Mouse (Mus musculus) gastrocnemius, adult 2 months (tissue): Measurements from ENCODE around the gene Id3. TPM values are rescaled to one million over a fixed set of nuclear protein-coding genes. Genes with fewer than 3 reads are reported as not detected.
A peak's percentile ranks its signal among the peaks of the same experiment; 100 is the strongest.

ENCODE experiments used
- DNase-seq: peaks from one replicate; pipeline ENCODE4 v3.0.0; 2022
- H3K27ac ChIP-seq: fragments of 200-600 bp; 2 replicates; pipeline ENCODE4 v1.8.1; 2022; ENCODE audit warnings: mild to moderate bottlenecking
- H3K4me3 ChIP-seq: fragments of 200-600 bp; 2 replicates; pipeline ENCODE4 v1.8.1; 2022; ENCODE audit warnings: mild to moderate bottlenecking, moderate library complexity
- CTCF ChIP-seq: fragments of 200-600 bp; IDR thresholded peaks from 2 replicates; pipeline ENCODE4 v1.8.1; 2022; ENCODE audit warnings: antibody characterized with exemption, mild to moderate bottlenecking, moderate library complexity
- intact Hi-C: fragments of 180-260 bp; cut with DNase I; formaldehyde crosslinking; loops from one replicate; pipeline ENCODE4 v1.15.1; 2025
- total RNA-seq, 2 experiments: library from RNA; stranded (reverse); gene quantifications; 2 replicates each; pipeline ENCODE4 v1.2.3; 2021

Gene Id3
- total RNA-seq, 2 experiments from 2014 or later = 11.3 to 21.9 TPM

DNA sequence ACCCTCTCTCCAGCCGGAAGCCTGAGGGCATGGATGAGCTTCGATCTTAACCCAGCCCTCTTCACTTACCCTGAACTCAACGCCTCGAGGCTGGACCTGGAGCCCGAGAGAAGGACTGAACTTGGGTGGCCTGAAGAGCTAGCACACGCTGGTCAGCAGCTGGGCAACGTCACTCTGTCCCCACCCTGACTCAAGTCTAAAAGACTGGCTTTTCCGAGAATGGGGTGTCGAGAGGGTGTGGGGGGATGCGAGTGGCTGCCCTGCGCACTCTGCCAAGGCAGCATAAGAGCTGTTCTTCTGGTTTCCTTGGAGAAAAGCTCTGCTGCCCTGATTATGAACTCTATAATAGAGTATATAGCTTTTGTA, 1.6 kb downstream of the Id3 start:
- TF ChIP-seq CTCF = no peak
- Histone ChIP-seq H3K27ac (peak overlapping the region; percentile 97), H3K4me3 (peak overlapping the region; percentile 81)
- intact Hi-C loops = loop anchor here (10.0 kb wide), 1 partner anchor 170 kb away; the partner anchor contains the start of gene Lypla2
- no peak for DNase-seq

DNA sequence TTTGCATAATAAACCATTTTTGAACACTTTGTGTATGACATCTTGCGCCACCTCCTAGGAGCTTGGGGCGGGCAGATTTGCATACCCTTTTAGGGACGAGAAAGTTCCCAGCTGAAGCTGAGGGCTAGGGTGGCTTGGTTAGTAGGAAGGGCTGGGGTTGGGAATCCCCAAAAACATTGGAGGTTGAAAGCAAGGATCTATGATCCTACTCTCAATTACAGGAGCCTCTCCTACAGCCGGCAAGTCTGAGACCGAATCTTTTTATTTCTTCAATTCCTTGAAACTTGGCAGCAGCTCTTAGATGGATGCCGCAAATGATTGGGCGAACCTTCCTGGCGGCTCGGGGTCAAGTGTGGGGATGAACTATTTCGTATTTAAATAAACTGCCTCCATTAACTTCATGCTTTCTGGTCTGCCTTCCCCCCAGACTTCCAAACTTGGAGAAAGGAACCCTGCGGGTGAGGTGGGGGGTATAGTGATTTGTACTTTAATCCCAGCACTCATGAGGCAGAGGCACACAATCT, 2.1 kb downstream of the Id3 start:
- intact Hi-C loops = loop anchor here (10.0 kb wide), 1 partner anchor 171 kb away; the partner anchor contains the start of gene Lypla2
- Histone ChIP-seq H3K4me3 (peak overlapping the region; percentile 81), H3K27ac (peak overlapping the region; percentile 97)
- TF ChIP-seq CTCF = no peak
- no peak for DNase-seq

DNA sequence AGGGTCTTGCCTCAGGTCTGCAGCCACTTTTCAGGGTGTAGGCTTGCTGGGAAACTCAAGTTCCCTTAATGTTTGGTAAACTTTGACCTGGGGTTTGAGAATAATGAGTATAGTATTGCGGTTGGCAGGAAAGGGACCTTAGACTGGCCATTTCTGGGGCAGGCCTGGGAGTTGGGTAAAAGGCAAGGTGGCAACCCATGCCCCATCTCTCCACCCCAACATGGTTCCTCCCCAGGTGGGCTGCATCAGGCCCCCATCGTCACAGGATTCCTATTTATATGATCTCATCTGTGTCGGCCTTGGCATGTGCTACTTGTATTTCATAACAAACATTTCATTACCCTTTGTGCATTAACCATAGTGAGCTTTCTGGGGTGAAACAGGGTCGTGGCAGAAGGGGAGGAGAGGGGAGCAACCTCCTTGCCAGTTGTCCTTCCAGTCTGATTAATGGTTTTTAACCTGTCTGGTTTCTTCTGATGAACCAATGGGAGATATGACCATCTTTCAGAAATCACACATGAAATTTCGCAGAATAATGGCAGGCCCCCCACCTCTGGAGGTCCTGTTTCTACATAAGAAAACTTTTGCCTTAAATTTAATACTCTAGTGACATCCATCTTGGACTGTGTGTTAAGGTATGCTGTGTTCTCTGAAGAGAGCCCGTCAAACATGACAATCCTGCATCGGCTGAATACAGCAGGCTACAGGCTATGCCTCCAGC, 2.9 kb downstream of the Id3 start:
- no peak for DNase-seq
- Histone ChIP-seq H3K27ac (peak overlapping the region; percentile 97), H3K4me3 (peak overlapping the region; percentile 81)
- intact Hi-C loops = loop anchor here (10.0 kb wide), 1 partner anchor 171 kb away; the partner anchor contains the start of gene Lypla2
- no peak for TF ChIP-seq CTCF

DNA sequence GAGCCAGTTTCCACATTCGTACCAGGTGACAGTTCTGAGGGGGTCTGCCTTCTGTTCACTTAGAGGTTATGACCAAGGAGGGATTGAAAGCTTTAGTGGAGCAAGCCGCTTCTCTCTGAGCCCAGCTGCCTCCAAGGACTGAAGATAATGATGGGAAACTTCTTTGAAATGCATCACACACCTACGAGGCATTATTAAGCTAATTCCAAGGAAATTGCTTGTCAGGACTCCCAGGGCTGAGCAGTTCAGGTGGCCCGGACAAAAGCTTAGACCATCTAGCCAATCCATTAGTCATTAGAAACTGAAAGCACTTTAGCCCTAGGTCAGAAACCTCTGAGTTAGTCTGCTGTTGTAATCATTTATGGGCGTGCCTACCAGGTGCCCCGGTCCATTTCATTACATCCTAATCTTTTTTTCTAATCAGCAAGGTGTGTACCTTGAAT, 3.4 kb downstream of the Id3 start:
- TF ChIP-seq CTCF = no peak

DNA sequence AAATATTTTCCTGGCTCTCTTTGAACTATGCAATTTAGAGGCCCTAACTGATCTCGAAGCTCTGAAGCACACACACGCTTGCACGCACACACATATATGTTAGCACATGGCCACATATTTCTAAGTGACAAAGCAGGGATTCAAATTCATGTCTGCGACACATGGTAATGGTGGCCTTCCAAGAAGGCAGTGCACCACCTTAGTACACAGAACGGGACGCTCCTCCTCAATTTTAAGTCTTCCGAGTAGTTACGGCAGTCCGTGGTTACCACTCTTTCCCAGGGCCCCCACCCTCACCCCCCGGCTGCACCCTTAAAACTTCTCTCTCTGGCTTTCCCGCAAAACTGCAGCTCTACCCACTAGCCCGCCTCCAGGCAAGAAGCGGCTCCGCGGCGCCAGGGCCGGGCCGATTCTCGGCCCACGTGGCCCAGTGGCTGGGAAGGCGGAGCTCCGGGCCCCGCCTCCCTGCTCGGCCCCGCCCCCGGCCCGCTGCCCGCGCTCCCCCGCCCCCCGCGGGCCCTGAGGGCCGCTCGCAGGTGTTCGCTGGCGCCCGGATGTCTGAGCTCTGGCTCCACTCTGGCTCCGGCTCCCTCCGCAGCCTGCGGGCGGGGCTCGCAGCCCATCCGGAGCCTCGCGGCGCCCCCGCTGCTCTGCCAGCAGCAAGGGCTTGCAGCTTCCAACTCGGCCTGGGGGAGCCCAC, 4.3 kb downstream of the Id3 start:
- TF ChIP-seq CTCF = no peak
- peak overlapping the region; percentile 97 for H3K27ac ChIP-seq
- H3K4me3 ChIP-seq = peak overlapping the region; percentile 81
- peak; percentile 92 for DNase-seq
- intact Hi-C loops = loop anchor here (2.0 to 10.0 kb wide), 2 partner anchors 77 to 173 kb away; partner anchors contain the start of gene Lypla2

More for the DNA sequence above, 3.4 kb downstream of the Id3 start:
- Histone ChIP-seq H3K4me3 (peak overlapping the region; percentile 81), H3K27ac (peak overlapping the region; percentile 97)
- no peak for DNase-seq
- intact Hi-C loops = loop anchor here (10.0 kb wide), 1 partner anchor 172 kb away; the partner anchor contains the start of gene Lypla2

DNA sequence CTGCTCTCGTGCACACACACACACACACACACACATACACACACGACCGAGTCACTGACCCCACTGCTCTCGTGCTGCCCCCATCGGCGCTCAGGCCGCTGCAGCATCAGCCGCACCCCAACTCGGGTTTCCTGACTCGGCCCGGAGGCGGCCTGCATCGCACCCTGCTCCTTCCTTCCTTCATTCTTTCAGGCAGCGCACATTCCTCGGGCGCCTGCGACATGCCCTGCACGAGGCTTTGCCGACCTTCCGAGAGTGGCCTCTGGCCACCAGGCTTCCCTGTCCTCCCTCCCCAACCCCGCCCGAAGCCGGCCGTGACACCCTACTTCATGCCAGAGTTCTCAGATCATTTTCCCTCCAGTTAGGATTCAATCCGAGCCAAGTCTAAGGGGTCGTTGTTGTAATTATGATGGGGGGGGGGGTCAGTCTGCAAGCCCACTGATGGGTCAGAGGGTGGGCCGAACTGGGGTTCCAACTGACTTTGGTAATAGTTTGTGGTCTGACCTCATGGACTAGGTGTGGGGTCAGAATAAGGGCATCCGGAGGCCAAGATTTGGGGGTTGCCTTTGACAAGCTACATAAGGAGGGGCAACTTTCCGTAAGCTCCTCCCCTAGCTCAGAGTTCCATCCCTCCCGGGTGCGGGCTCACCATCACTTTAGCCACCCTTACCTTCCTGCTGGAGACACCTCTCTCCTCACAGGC, 5.2 kb downstream of the Id3 start:
- intact Hi-C loops = loop anchor here (2.0 to 10.0 kb wide), 2 partner anchors 78 to 174 kb away; partner anchors contain the start of gene Lypla2
- H3K27ac ChIP-seq = peak overlapping the region; percentile 89
- peak overlapping the region; percentile 81 for H3K4me3 ChIP-seq
- TF ChIP-seq CTCF = peak; percentile 10; the same call in 1 of the 2 replicates
- DNase-seq = peak; percentile 73

DNA sequence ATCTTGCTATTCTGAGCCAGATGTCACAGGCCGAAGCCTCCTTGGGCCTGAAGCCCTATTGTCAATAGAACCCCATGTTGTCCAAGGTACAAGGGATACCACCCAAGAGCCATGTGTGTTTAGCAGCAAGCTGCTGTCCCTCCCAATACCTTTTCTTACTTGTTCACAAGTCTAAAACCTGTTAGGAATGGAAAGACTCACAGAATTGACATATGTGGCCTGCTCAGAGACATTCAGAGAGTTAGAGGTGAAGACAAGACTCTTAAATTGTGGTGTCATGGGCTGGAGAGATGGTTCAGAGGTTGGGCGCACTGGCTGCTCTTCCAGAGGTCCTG, 5.7 kb downstream of the Id3 start:
- TF ChIP-seq CTCF = no peak

DNA sequence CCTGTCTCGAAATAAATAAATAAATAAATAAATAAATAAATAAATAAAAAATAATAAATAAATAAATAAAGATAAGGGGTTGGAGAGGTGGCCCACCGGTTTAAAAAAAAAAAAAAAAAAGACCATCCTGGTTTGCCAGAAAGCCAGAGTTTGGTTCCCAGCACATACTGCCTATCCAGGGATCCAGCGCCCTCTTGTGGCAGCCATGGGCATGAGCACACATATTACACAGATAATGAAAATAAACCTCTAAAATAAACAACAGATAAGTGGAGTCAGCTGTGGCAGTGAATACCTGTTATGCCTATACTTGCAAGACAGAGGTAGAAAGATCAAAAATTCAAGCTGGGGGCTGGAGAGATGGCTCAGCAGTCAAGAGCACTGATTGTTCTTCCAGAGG, 6.4 kb downstream of the Id3 start:
- intact Hi-C loops = loop anchor here (2.0 to 10.0 kb wide), 2 partner anchors 79 to 175 kb away; partner anchors contain the start of gene Lypla2
- DNase-seq = peak; percentile 72
- H3K27ac ChIP-seq = no peak overlapping the region

More for the DNA sequence above, 5.7 kb downstream of the Id3 start:
- H3K27ac ChIP-seq = peak overlapping the region; percentile 89
- DNase-seq = no peak
- H3K4me3 ChIP-seq = no peak overlapping the region
- intact Hi-C loops = loop anchor here (2.0 to 10.0 kb wide), 2 partner anchors 78 to 174 kb away; partner anchors contain the start of gene Lypla2

DNA sequence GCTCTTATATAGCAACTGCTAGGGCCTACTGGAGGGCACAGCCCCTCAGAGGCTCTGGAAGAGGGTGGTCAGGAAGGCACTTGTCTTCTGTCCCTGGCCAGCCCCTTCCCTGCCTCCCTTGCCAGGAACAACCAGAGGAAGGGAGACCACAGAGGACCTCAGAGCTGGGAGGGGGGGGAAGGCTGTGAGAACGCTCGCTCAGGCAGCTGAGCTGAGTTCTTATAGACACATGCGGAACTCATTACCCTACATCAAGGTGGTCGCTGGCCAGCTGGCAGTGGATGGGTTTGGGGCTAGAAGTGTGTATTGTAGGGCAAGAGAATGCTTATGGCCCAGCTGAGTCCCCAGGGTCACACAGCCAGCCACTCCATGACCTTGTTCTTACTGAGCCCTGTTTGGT, 7.3 kb downstream of the Id3 start:
- intact Hi-C loops = no loop called here
- DNase-seq = no peak
- Histone ChIP-seq H3K4me3 (no peak overlapping the region), H3K27ac (no peak overlapping the region)
- no peak for TF ChIP-seq CTCF

More for the DNA sequence above, 6.4 kb downstream of the Id3 start:
- TF ChIP-seq CTCF = peak; percentile 74
- no peak overlapping the region for H3K4me3 ChIP-seq

DNA sequence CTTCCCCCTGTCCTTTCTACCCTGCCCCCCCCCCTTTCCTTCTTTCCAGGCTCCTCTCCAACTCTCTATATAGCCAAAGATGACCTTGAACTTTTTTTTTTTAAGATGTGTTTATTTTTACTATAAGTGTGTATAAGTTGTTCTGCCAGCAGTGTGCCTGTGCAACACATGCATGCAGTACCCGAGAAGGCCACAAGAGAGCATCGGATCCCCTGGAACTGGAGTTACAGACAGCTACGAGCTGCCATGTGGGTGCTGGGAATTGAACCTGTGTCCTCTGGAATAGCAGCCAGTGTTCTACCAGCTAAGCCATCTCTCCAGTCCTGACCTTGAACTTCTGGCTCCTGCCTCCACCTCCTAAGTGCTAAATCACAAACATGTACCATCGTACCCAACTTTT, 9.5 kb downstream of the Id3 start:
- intact Hi-C loops = no loop called here
- no peak overlapping the region for H3K4me3 ChIP-seq
- DNase-seq = no peak
- no peak overlapping the region for H3K27ac ChIP-seq
- TF ChIP-seq CTCF = peak; percentile 19; the same call in 1 of the 2 replicates

DNA sequence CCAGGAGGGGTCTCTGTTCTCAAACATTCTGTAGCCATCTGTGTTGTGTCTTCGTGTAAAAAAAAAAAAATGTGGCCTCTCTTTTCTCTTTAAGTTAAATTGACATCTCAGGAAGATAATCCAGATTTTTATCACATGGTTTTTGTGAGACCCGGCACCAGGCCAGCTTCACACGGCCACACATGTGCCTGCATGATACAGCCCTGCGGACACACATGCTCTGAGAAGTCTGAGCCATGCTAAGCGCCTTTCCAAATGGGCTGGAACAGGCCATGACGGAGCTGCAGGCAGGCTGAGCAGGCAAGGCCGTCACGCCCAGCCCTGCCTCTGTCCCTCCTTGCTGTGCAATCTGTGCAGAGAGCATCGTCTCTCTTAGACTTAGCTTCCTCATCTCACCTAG, 11.2 kb downstream of the Id3 start:
- Histone ChIP-seq H3K4me3 (no peak overlapping the region), H3K27ac (no peak overlapping the region)
- TF ChIP-seq CTCF = no peak
- intact Hi-C loops = no loop called here
- no peak for DNase-seq

DNA sequence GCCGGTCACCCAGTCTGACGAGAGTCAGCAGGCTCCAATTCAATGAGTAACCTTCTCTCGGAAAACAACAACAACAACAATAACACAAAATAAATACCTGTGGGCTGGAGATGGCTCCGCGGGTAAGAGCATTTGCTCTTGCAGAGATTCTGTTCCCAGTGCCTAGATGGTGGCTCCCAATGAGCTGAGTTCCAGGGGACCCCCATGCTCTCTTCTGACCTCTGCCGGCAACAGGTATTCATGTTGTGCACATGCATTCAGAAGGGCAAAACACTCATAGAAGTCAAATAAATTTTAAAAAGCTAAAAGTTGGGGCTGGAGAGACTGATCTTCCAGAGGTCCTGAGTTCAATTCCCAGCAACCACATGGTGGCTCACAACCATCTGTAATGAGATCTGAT, 15.2 kb downstream of the Id3 start:
- DNase-seq = no peak
- Histone ChIP-seq H3K27ac (no peak overlapping the region), H3K4me3 (no peak overlapping the region)
- TF ChIP-seq CTCF = peak; percentile 31; the same call in 1 of the 2 replicates
- intact Hi-C loops = no loop called here
